Mouse (Mus musculus) embryonic facial prominence, embryonic 11.5 days (tissue): ENCODE results near the gene Cdc42se1. TPM values are rescaled to one million over a fixed set of nuclear protein-coding genes. Genes with fewer than 3 reads are reported as not detected.

ENCODE experiments used
- ATAC-seq: fragments of 200-750 bp; cut with Nextera tagmentation; replicated peaks from 2 replicates; pipeline ENCODE4 v1.8.0; 2017; ENCODE audit warnings: low read depth; ENCODE audit not compliant: insufficient number of reproducible peaks, low FRiP score, low TSS enrichment
- DNase-seq: peaks from one replicate; pipeline ENCODE4 v3.0.0-alpha.2; 2015; ENCODE audit warnings: low spot score
- H3K27ac ChIP-seq: fragments of 300-500 bp; sonication (generic); replicated peaks from 2 replicates; pipeline ENCODE4 v1.5.1; 2014; ENCODE audit warnings: mild to moderate bottlenecking, low read depth, low read length, control low read depth
- H3K27me3 ChIP-seq: fragments of 300-500 bp; sonication (generic); 2 replicates; pipeline ENCODE4 v1.6.1; 2014; ENCODE audit warnings: mild to moderate bottlenecking, low read length, moderate library complexity, mixed read lengths; ENCODE audit not compliant: control insufficient read depth, insufficient read depth
- H3K36me3 ChIP-seq: fragments of 300-500 bp; sonication (generic); replicated peaks from 2 replicates; pipeline ENCODE4 v1.6.1; 2014; ENCODE audit warnings: low read depth, mild to moderate bottlenecking, low read length, moderate library complexity, mixed read lengths; ENCODE audit not compliant: control insufficient read depth, insufficient read depth
- H3K4me1 ChIP-seq: fragments of 300-500 bp; sonication (generic); 2 replicates; pipeline ENCODE4 v1.6.1; 2014; ENCODE audit warnings: low read length, mixed read lengths; ENCODE audit not compliant: control insufficient read depth, insufficient read depth
- H3K4me2 ChIP-seq: fragments of 300-500 bp; sonication (generic); 2 replicates; pipeline ENCODE4 v1.6.1; 2014; ENCODE audit warnings: low read depth, mild to moderate bottlenecking, control low read depth, low read length, moderate library complexity
- H3K4me3 ChIP-seq: fragments of 300-500 bp; sonication (generic); 2 replicates; pipeline ENCODE4 v1.5.1; 2014; ENCODE audit warnings: low read depth, low read length, control low read depth
- H3K9ac ChIP-seq: fragments of 300-500 bp; sonication (generic); replicated peaks from 2 replicates; pipeline ENCODE4 v1.6.1; 2014; ENCODE audit warnings: mild to moderate bottlenecking, control low read depth, low read length
- H3K9me3 ChIP-seq: fragments of 300-500 bp; sonication (generic); replicated peaks from 2 replicates; pipeline ENCODE4 v1.6.1; 2016; ENCODE audit warnings: mild to moderate bottlenecking, low read length, inconsistent platforms, mixed read lengths; ENCODE audit not compliant: control insufficient read depth
- WGBS: fragments of 180-500 bp; shearing (Covaris S2); extraction: QIAGEN DNeasy Blood & Tissue Kit; methylation state at CpG from one replicate; pipeline ENCODE4 v1.1.7; 2014; 5-methylcytosine and 5-hydroxymethylcytosine counted together
- polyA plus RNA-seq: library from polyadenylated mRNA; unstranded; fragments of >200 nt; fragmentation: Nextera tagmentation; extraction: Ambion mirVana; gene quantifications from 2 replicates; pipeline ENCODE4 v1.2.1, GENCODE M21; 2014

Gene Cdc42se1
- polyA plus RNA-seq, 1 experiment from 2014 or later, result 105 TPM

DNA sequence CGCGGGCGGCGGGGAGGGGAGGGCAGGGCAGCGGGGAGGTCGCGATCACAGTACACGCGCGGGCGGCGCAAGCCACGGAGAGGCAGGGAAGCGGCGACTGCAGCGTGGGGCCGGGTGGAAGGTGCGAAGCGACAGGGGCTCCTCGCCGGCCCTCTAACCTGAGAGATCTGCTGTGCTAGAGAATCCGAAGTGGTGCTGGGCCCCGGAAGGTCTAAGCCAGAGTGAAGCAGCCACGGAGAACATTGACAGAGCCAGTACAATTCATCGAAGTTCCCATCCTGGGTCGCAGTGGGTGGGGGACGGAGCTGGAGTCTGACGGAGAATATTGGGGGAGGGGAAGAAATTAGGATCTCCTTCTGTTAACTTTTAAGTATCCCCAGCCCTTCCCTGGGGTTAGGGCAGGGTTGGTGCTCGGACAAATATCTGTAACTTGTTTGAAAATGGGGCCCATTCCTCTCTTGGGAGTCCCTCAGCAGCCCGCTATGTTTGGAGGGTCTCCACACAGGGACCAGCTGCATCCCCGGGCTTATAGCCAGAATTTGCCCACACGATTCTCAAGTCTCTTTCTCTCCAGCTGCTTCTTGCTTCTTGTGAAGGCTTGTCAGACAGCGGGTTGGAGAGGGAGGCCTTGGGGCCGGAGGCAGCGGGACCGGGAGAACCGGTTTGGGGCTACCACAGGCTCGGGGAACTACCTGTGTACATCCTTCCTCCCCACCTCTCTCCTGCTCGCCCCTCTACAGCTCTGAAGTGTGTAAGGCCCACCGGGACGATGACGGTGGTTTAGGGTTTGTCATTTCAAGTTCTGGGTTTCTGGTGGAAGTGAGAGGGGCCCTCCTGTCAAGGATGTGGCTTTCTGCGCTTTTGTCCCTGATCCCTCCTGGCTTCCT, 605 bp downstream of the Cdc42se1 start:
- peaks cover 8% of the 10 kb centered on the region for H3K36me3 ChIP-seq
- 1% methylated on average over 42 of the region's 43 CpGs for WGBS

DNA sequence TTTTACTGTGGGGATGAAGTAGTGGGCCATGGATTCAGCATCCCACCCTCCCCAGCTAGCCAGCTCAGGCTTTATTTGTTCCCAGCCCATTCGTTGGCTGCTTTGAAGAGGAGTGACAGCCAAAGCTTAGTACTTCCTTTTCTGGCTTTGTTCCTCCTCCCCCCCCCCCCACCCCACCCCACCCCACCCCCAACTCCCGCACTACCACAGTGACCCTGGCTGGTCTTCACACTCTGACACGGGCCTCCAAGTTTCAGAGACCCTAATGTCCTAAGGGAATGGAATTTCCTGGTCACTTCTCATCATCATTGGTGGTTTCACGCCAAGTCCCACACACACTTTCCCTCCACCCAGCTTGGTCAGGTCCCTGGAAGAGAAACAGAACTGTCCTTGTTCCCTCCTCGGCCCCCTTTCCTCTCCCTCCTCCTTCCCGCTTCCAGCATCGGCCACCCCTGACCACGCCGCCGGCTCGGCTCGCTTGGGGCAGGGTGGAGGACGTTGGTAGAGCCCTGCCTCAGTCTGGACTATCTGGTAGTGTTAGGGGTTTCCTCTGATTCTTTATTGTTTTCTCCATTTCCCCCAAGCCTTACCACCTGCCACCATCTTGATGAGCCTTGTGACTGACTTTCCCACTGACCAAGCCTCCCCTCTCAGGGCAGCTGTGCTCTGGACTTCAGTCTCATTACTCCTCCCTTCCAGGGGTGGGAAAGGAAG, 1.4 kb downstream of the Cdc42se1 start:
- H3K36me3 ChIP-seq, result peaks cover 8% of the 10 kb centered on the region
- H3K9me3 ChIP-seq, result no peaks in the 10 kb centered on the region
- peak overlapping the region; percentile 63 for H3K4me3 ChIP-seq
- under 1% methylated on average over 13 of the region's 13 CpGs for WGBS
- H3K4me2 ChIP-seq, result peak overlapping the region; percentile 89
- DNase-seq (no peak), ATAC-seq (0 out of 2 replicates have a peak, but pooled peaks have one; percentile 15)
- H3K4me1 ChIP-seq, result peaks cover 4% of the 10 kb centered on the region
- peak overlapping the region; percentile 85 for H3K27ac ChIP-seq
- H3K27me3 ChIP-seq, result no peaks in the 10 kb centered on the region
- H3K9ac ChIP-seq, result peak overlapping the region; percentile 82

More for the DNA sequence above, 605 bp downstream of the Cdc42se1 start:
- H3K4me3 ChIP-seq, result peak overlapping the region; percentile 63
- no peaks in the 10 kb centered on the region for H3K27me3 ChIP-seq
- peaks cover 4% of the 10 kb centered on the region for H3K4me1 ChIP-seq
- peak overlapping the region; percentile 89 for H3K4me2 ChIP-seq
- no peaks in the 10 kb centered on the region for H3K9me3 ChIP-seq
- DNase-seq (peak; percentile 60), ATAC-seq (0 out of 2 replicates have a peak, but pooled peaks have one; percentile 16)
- H3K9ac ChIP-seq, result peak overlapping the region; percentile 82
- peak overlapping the region; percentile 85 for H3K27ac ChIP-seq

DNA sequence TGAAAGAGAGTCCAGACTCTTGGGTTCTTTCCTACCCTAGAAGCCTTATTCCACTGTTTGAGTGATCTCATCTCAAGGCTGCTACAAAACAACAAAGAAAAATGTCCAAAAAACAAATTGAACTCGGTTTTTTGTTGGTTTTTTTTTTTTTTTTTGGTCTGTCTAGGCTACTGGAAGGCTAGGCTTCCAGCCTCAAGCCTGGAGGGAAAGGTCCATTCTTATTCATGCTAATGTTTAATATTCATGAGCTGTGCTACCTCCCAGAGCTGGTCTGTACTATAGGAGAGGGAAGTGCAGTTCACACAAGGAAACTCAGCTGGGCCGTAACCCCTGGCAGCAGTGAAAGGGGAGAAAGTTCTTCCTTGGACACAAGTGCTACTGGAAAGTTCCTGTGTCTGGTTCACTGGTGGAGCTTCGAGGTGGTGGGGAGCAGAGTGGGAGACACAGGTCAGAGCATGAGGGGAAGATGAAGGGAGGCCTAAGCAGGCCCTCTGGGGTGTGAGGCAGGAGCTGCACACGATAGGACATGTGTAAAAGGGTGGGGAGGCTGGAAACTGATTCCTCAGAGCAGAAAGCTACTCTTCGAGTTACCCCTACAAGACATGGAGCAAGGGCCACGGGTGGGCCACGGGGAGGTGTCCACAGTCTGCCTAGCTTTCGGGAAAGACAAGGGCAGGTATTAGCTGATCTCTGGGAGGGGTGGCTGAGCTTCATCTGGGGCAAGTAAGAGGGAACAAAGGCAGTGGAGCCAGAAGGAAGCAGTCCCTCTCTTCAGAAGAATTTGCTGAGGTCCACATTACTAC, 2.2 kb downstream of the Cdc42se1 start:
- Histone ChIP-seq H3K4me2 (peak overlapping the region; percentile 89), H3K27me3 (no peaks in the 10 kb centered on the region), H3K9me3 (no peaks in the 10 kb centered on the region), H3K27ac (peak overlapping the region; percentile 31; the same call in 1 of the 2 replicates), H3K9ac (peak overlapping the region; percentile 49), H3K36me3 (peaks cover 5% of the 10 kb centered on the region), H3K4me1 (peaks cover 4% of the 10 kb centered on the region), H3K4me3 (peak overlapping the region; percentile 63)
- ATAC-seq, result no peak
- WGBS, result 39% methylated on average over 8 of the region's 8 CpGs
- DNase-seq, result no peak

DNA sequence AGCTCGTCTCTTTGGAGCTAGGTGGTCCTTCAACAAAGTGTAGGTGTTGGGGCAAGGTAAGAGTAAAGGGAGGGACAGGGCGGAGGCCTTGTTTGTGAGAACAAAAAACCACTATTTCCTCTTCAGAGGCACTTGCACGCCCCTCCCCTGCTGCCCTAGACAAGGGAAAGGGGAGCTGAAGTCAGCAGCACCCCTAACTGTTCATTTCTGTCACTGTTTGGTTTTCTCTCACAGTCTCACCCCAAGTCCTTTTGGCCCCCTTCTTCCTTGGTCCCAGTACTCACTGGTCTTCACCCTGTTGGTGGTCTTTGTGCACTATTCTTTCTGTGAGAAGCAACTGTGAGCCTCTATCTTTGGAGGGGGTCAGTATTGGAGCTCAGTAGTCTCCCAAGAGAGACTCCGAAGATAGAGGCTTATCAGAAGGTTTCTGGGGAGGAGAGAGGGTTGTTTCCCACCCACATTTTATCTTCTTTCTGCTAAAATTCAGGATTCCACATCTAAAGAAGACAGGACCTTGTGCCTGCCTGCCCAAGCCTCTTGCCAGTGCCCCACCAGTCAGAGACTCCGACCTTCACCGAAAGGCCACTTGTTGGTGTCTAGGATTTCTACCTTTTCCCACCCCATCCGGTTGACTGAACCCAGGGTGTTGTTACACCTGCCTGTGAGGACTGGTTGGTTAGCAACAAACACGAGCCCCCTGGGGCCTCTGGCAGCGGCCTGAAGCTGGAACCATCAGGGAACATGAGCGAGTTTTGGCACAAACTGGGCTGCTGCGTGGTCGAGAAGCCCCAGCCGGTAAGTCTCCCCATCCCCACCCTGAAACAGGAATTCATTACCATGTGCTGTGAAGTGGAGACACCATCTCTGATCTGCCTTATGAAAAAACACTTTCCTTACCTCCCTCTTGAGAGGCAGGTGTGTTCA, 3.0 kb downstream of the Cdc42se1 start, which contains the start of gene Mllt11:
Mllt11 (minus strand) TSS at position 874 of the 924 bp plus-strand sequence.
- no peak for DNase-seq
- Histone ChIP-seq H3K27ac (no peak within 1 kb of the TSS), H3K27me3 (no peaks in the 10 kb centered on the region), H3K4me2 (peak within 1 kb of the TSS; percentile 89), H3K4me1 (peaks cover 4% of the 10 kb centered on the region), H3K4me3 (peak within 1 kb of the TSS; percentile 5; the same call in 1 of the 2 replicates), H3K36me3 (peaks cover 4% of the 10 kb centered on the region; the same call in 1 of the 2 replicates), H3K9me3 (no peaks in the 10 kb centered on the region), H3K9ac (peak within 1 kb of the TSS; percentile 22; the same call in 1 of the 2 replicates)
- WGBS, result 83% methylated on average over 13 of the region's 13 CpGs
- no peak for ATAC-seq

DNA sequence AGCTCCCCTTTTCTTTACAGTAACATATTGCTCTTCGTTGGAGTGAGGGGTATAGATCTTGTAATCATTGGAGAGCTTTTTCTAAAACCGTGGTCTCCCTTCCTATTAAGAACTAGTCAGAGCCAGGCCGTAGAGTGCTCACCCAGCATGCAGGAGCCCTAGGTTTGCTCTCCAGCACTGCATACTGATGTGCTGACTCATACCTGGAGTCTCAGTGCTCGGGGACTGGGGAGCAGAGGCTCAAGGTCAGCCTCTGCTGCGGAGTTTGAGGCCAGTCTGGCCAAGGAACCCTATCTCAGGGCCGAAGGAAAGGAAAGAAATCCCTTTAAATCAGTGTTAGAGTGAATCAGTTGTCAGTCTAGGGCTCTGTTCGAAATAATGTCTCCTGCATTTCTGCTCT, 4.2 kb downstream of the Cdc42se1 start:
- Histone ChIP-seq H3K36me3 (peaks cover 4% of the 10 kb centered on the region; the same call in 1 of the 2 replicates), H3K27ac (no peak overlapping the region), H3K9me3 (no peaks in the 10 kb centered on the region), H3K4me3 (no peak overlapping the region), H3K9ac (no peak overlapping the region), H3K27me3 (no peaks in the 10 kb centered on the region), H3K4me2 (no peak overlapping the region), H3K4me1 (peaks cover 4% of the 10 kb centered on the region)
- WGBS, result 88% methylated on average over 7 of the region's 7 CpGs
- DNase-seq (no peak), ATAC-seq (no peak)

DNA sequence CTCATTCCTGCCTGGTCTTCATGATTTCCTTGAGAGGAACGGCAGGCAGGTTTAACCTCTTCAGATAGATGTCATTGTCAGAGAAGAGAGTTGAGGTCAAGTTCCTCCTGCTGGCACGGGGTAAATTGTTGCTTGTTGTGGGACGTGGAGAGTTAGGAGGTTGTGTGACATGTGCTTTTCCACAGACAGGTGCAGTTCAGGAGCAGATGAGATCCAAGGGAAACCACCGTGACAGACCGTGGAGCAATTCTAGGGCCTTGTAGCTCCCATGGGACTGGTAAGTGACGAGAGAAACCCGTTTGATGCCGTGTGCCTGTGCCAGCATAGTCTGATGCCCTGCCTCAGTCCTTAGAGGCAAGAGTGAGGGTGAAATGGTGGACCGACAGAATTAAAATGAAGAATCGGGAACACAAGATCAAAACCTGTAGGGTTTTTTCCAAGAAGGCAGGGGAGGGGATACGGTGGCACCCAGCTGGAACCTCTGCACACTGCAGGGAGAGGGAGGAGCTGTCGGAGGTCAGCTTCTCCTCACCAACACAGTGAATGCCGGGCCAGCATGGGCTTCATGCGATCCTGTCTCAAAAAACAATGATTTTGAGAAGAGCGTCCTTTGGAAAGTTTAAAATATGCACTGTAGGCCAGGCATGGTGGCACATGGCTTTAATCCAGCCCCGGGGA, 4.9 kb downstream of the Cdc42se1 start:
- no peaks in the 10 kb centered on the region for H3K9me3 ChIP-seq
- no peak overlapping the region for H3K4me3 ChIP-seq
- ATAC-seq (no peak), DNase-seq (no peak)
- no peak overlapping the region for H3K9ac ChIP-seq
- H3K27ac ChIP-seq, result no peak overlapping the region
- peaks cover 4% of the 10 kb centered on the region for H3K4me1 ChIP-seq
- H3K4me2 ChIP-seq, result no peak overlapping the region
- 87% methylated on average over 16 of the region's 16 CpGs for WGBS
- H3K36me3 ChIP-seq, result peaks cover 4% of the 10 kb centered on the region; the same call in 1 of the 2 replicates
- no peaks in the 10 kb centered on the region for H3K27me3 ChIP-seq
